Mouse (Mus musculus) regulatory T cell (primary cell): ENCODE results near the gene Slc23a4.

Source experiments
- in situ Hi-C: fragments of 300-600 bp; cut with MboI, MseI; formaldehyde crosslinking; loops from one replicate; pipeline ENCODE4 v1.15.1; 2025; ENCODE audit warnings: high pct_unique_total_duplicates

Gene Slc23a4

DNA sequence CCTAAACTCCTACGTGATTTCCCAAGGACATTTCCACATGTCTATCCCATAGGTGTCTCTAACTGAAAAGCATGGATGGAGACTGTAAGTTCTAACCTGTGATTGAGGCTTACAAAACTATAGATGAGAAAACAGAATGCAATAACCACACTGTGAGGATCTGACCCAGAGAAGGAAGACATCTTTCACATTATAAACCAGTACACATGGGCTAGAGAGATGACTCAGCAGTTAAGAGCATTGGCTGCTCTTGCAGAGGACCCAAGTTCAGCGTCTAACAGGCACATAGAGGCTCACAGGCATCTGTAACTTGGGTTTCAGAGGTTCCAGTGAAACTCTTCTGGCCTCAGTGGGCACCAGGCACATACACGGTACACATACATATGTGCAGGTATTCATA, 73.7 kb downstream of the Slc23a4 start:
- in situ Hi-C loops = loop anchor here (10.0 kb wide), 1 partner anchor 400 kb away; no protein-coding TSS in a partner anchor

DNA sequence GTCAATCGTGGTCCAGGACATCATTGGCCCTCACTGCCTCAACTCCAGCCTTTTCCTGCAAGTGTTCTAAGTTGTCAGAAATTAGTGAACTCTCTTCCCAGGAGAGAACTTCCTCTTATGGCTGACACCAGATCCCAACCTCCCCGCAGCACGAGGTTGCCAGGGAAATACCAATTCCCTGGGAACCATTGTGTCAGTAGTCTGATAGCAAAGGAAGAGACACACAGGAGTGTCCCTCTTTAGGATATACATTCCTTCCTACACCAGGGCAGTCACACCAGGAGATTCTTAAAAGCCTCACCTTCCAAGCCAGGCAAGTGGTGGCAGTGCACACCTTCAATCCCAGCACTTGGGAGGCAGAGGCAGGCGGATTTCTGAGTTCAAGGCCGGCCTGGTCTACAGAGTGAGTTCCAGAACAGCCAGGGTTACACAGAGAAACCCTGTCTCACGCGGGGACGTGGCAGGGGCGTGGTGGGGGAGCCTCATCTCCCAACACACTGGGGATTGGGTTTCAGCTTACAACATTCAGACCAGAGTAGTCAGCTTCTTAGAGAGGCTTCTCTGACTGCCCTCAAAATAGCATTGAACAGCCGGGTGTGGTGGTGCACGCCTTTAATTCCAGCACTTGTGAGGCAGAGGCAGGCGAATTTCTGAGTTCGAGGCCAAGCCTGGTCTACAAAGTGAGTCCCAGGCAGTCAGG, 74.7 kb downstream of the Slc23a4 start:
- in situ Hi-C loops = loop anchor here (10.0 kb wide), 1 partner anchor 399 kb away; no protein-coding TSS in a partner anchor

DNA sequence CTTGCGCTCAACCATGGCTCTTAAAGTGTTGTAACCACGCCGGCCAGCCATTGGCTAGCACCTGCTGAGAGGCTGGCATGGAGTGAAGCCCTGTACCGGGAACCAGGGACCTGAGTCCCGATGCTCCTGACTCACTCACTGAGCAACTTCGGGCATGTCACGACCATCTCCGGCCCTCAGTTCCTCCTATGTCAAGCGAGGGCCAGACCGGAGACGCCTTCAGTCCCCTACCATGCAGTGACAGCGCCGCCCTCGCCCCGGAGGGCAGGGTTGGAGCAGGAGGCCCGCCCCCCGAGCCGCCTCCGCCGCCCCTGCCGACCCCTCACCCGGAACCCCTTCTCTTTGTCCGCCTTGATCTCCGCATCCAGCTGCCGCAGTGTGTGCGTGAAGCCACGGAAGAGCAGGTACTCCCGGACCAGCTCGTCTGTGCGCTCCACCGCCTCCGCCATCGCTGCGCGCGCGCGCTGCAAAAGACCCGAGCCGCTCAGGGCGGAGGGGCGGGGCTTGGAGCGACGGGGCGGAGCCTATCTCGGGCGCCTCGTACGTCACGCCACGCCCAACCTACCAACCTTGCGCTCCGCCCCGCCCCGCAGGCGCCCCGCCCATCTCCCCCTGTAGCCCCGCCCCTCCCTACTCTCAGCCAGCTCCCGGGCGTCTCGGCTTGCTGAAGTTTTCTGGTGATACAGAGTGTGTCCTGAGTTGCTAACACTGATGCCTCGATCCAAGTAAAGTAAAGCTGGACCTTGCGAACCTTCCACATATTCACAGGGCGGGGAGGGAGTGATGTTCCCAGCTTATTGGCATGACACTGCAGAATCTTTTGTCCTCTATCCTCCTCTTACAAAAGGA, 77.6 kb downstream of the Slc23a4 start, which contains the start of gene Wdr91:
Gene Wdr91, minus strand, starts transcription at position 506 of the 849 bp plus-strand sequence.
- in situ Hi-C loops = loop anchor here (10.0 kb wide), 1 partner anchor 396 kb away; no protein-coding TSS in a partner anchor

DNA sequence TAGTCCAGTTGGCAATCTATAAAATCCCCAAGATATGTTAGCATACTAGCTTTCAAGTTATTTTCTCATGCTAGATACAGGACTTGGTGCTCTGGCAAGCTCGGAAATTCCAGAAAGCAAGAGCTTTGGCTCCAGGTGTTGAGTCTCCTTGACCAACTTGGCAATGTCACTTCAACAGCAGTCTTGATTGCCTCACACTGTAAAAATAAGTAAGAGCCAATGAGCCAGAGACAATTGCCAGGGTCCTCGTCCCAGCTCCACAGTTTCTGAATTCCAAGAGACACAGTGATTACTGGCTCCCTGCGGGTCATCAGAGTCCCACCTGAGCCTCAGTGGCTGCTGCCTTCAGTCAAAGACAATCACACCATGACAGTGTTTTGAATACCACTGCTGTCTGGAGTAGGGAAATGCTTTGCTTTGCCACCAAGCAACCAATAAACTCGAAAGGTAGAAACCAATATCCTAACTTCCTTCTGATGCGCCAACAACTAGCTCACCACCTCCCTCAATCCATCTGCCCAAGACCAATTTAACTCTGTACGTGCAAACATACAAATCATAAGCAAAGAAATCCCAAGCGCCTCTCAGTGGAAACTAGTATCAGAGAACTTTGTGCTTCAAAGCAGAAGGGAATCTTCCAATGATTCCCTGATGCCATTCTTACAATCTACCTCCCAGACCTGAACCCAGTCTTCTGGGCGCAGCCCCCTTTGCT, 78.4 kb downstream of the Slc23a4 start:
- in situ Hi-C loops = loop anchor here (10.0 kb wide), 1 partner anchor 395 kb away; no protein-coding TSS in a partner anchor

DNA sequence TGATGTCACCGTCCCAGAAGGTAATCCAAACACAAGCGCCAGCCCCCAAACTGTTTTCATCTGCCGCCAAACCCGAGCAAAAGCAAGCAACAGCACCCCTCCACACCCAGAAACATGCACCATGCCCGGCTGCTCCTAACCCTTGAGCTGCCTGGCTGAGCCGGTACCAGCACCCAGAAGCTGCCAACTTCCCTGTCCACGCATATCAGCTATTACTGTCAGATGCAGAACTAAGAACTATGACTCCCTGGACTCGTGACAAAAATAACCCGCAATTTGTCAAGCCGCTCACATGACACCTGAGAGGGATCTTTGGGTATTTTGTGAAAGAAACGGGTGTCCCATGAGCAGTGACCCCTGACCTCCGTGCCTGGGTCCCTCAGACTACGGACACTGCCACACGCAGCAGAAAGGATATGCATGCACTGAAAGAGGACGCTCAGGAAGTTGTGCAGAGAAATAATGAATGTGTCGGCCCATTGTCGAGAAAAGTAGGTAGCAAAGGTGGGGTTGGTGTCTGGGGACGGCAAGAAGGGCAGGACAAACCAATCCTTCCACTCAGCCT, 80.4 kb downstream of the Slc23a4 start:
- in situ Hi-C loops = no loop called here

DNA sequence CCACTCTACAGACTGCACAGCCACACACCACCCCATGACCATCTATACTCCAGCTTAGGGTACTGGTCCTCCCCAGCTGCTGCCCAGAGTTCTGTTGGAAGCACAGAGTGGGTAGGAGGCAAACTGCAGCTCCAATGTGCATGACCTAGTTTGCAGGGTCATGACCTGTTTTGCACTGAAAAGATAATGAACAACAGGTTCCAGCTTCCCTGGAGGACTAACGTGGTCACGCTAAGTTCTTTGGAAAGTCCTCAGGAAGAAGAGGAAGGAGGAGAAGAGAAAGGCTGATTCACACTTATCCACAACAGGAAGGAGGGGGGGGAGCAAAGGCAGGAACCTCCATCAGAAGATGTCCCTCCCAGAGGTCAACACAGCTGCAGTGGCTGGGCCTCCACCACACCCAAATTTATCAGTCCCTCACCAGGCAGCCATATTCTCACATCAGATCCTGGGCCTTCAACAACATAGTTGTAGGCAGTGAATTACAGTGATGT, 81.0 kb downstream of the Slc23a4 start:
- in situ Hi-C loops = no loop called here

DNA sequence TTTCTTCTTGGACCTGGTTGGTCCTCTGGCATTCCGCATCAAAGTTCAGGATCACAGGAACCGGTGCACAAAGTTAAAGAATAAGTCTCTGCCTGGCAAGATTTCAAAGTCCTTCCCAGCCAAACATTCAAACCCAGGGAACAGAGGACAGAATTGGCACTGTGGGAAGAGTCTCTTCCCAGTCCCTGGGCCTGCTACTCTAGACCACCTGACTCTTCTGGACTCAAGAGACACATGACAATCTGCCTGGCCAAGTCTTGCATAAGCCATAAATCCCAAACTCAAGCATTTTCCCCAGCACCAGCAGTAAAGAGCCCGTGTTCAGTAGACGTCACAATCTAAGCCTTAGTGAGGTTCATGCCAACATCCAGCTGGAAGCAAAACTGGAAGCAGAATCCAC, 81.5 kb downstream of the Slc23a4 start:
- in situ Hi-C loops = no loop called here

DNA sequence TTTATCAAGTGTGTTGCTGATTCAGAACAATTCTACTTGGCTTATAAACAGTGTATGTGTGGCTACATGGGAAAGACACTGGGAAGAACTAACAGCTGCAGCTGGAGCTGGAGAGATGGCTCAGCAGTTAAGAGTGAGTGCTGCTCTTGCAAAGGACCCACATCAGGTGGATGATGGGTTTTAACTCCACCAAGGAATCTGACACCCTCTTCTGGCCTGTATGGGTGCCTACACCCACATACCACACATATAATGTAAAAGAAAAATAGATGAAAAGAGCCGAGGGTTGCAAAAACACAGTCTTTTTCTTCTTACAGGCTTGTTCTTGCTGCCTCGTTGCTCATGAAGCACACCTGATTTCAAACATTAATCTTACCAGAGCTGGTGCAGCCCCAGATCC, 82.1 kb downstream of the Slc23a4 start:
- in situ Hi-C loops = no loop called here

DNA sequence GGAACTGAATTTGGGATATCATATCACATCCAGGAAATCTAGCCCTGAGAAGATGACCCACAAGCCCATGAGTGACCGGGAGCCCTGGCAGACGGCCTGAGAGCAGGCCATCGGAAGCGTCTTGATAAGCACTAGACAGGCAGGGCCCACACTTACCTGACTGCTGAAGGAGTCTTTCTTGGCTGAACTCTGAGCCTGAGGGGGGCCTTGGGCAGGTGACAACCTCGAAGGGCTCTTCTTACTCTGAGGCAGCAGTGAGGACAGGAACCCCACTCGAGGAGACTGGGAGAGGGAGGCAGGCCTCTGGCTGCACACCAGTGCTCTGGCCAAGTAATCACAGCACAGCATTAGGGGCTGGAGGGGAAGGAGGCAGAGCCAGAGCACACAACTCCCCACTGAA, 83.8 kb downstream of the Slc23a4 start:
- in situ Hi-C loops = no loop called here

DNA sequence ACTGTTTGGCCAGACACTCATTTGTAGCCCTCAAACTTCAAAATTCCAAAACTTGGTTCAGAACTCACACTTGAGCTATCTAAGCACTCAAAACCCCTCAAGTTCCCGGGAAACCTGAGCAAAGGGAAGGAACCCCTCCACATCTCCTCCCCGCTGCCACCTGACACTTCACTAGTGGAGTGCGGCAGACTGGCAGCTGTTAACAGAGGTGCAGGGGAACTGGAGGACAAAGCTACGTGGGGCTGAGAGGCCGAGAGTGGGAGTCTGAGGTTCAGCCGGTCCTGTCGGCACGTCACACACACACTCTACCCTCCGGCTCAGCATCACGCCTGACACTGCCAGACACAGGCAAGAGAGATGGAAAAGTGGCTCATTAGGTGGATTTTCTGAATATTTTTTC, 84.4 kb downstream of the Slc23a4 start:
- in situ Hi-C loops = no loop called here

DNA sequence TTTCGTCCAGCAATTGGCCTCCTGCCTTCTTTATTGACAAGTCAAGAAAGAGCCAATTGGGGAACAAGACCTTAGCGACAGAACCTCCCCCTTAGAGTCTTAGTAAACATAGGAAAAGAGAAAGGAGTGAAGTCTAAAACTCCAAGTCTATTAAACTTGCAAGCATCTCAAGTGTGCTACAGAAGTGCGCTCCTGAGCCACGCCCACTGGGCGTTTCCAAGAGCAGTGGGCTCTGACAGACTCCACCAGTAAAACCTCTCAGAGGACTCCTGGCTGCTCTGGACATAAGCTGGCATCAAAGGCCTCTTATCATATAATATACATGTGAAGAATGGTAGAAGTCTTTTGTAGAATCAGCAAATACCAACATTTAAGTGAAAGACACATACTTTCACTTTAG, 84.8 kb downstream of the Slc23a4 start:
- in situ Hi-C loops = no loop called here

DNA sequence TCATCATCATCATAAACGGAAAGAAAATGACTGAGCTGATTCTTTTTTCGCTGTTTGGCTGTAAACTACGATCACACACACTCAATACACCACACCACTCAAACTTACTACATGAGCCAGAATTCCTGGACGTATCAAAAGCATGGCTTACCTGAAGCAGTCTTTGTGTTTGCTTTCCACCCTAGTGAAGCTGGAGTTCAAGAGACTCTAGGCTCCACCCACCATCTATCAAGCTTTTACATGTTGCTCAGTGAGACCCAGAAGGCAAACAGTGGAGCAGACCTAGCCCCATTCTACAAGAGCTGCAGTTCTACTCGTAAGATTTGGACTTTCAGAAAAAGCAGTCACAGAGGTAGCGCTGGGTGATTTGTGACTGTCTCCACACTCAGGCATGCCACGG, 85.6 kb downstream of the Slc23a4 start:
- in situ Hi-C loops = no loop called here

DNA sequence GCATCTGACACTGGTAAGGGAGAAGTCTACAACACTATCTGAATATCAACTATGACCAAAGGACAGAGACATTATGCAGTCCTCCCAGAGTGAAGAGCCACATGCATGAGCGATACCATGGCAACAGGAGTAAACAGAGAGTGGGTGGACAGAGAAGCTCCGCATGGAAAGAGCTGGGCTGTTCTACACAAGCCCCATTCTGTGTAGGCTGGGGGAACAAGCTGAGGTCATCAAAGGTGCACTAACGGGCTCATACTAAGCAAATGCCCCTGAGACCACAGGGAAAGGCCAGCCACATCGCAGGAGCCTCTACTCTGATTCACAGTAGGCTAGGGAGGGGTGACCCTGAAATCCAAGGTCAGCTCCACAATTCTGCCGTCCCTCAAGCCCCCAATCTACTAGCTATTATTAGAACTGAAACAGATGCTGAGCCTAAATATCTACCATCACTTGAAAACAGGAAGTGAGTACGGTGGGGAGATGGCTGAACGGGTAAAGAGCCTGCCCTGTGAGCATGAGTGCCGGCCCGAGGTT, 86.2 kb downstream of the Slc23a4 start:
- in situ Hi-C loops = no loop called here

DNA sequence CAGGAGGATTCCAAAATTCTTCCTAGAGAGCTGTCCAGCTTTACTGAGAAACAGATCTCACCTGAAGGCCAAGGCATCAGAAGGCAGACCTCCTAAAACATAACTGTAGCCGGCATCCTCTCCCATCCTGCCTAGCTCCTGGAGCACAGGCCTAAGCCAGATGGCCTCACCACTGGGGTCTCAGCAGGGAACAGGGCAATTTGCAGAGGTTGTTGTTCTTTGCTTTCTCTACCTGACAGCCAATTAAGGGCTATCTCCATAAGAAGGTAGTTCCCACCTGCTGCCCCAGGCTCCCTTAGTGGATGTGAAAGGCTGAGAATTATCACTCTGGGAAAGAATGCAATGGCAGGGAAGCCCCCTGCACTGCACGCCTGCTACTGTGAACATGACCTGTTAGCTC, 87.2 kb downstream of the Slc23a4 start:
- in situ Hi-C loops = no loop called here

DNA sequence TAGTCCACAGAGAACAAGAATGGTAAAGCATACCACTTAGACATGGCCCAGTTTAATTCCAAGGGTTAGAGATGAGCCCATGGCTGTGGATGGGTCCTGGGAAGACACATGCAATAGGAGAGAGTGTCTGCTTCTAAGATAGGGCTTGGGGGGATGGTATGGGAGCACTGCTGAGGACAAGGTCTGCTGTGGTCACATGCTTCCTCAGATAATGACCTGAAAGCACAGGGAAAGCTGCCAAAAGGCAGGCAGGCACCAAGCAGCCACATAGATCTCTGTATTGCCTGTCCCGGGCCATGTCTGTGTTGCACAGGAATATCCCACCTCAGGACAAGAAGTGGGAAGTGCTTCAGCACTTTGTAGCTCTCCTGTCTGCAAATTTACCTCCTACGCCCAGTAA, 89.1 kb downstream of the Slc23a4 start:
- in situ Hi-C loops = no loop called here

DNA sequence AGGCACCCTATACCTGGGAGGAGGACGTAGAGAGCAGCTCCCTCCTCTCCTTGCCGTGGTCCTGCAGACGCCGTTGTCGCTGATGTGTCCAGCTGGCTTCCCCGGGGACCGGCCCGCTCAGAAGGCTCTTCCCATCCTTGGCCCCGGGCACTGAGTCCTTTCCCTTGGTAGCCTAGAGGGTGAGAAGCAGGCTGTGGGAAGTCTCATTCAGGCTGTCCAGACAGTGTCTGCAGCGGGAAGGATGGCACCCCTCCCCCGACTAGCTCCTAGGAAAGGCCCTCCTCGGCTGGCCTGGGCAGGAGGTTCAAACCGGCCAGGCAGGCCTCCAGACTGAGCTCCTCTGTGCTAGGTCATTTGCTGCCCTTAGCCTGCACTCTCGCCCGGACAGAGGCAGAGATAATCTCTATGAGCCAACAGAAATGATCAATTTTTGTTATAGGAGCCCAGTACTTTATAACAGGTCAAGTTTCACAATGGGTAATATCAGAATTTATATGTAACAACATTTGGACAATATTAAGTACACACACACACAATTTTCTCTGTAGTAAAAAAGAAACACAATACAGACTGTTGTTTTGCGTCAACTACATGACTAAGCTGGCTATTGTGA, 91.9 kb downstream of the Slc23a4 start:
- in situ Hi-C loops = no loop called here

DNA sequence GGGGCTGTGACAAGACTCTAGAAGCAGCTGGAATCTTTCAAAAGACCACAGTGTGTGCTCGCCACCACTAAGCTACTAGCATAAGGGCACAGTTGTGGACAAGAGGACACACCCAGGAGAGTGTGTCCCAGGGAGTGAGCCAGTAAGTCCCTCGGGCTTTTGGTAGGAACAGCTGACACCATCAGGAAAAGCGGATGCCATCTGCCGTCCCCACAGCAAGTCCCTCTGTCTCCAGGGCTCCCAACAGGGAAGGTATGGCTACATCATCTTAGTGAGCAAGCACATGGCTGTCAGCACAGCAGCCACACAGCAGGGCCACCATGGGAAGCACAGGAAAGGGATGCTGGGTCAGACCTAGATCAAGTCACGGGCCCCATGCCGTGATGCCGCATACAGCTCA, 92.6 kb downstream of the Slc23a4 start:
- in situ Hi-C loops = no loop called here
